ENCODE assay signal across 22 mouse cellular contexts in the genomic region with DNA sequence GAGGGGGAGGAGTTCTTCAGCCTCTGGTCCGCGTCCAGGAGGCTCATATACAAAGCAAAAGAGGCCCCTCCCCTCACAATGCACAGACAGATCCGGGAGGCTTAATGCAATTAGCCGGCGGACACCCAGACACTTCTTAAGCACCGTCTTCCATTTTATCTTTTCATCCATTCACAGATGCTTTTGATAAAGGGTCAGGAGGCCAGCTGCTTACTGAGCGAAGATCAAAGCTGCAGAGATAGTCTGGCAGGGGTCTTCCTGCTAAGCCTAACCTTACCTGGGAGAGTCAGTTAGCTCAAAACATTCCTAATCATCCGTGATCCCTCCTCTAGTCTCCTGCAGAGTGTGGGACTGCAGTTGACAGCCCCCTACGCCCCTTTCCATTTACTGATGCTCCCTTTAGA.
DNase-seq lines count a peak whose midpoint lies in the region; ATAC-seq and TF ChIP-seq lines count a peak whose summit lies in the region.
"Had no signal": no experiment of that assay in that cellular context is flagged by ENCODE, and none has a peak within 500 bp of the region (broad histone marks: within the 10 kb centered on the region; RNA-seq: fewer than 3 reads in every experiment).

No protein-coding gene starts in this region.

- no peak for TF ChIP-seq CTCF in lung, embryonic 14.5 days (IDR thresholded peaks at IDR 0.05; ENCODE audit: low read depth)
- TF ChIP-seq CTCF in intestine, postnatal 0 days (IDR thresholded peaks at IDR 0.05; ENCODE audit: low read depth): no peak

- no peaks in the 10 kb centered on the region for H3K27me3 ChIP-seq in lung, embryonic 14.5 days (ENCODE audit: insufficient read depth, low read length)
- no peaks in the 10 kb centered on the region for H3K27me3 ChIP-seq in midbrain, embryonic 12.5 days
- no peaks in the 10 kb centered on the region for H3K27me3 ChIP-seq in intestine, postnatal 0 days (replicated peaks; ENCODE audit: control insufficient read depth, insufficient read depth, low read length)
- no peaks in the 10 kb centered on the region for H3K27me3 ChIP-seq in liver, embryonic 12.5 days (replicated peaks)
- H3K27me3 ChIP-seq: hindbrain, embryonic 12.5 days had no signal

- H3K4me1 ChIP-seq in lung, embryonic 14.5 days (ENCODE audit: insufficient read depth): no peaks in the 10 kb centered on the region
- H3K4me1 ChIP-seq in midbrain, embryonic 12.5 days: peaks cover 33% of the 10 kb centered on the region
- H3K4me1 ChIP-seq in intestine, postnatal 0 days (replicated peaks; ENCODE audit: control insufficient read depth, insufficient read depth, low read length): no peaks in the 10 kb centered on the region
- no peaks in the 10 kb centered on the region for H3K4me1 ChIP-seq in liver, embryonic 12.5 days

- H3K4me2 ChIP-seq in lung, embryonic 14.5 days: no peak overlapping the region
- H3K4me2 ChIP-seq in midbrain, embryonic 12.5 days (replicated peaks): peak overlapping the region; percentile 26; the same call in 1 of the 2 replicates
- H3K4me2 ChIP-seq in intestine, postnatal 0 days (replicated peaks; ENCODE audit: low read depth): no peak overlapping the region
- H3K4me2 ChIP-seq in liver, embryonic 12.5 days: no peak overlapping the region
- H3K4me2 ChIP-seq: hindbrain, embryonic 12.5 days had no signal

- peak; percentile 33 for DNase-seq in embryo, embryonic 10 days (ENCODE audit: low spot score)
- DNase-seq in embryo, embryonic 11 days: no peak
- peak; percentile 6 for DNase-seq in lung, embryonic 14.5 days
- no peak for DNase-seq in lung, postnatal 14 days
- DNase-seq in gastrocnemius, postnatal 10 days: no peak
- DNase-seq: adrenal gland, postnatal 14 days; cerebellum, adult 11 months; cerebellum, postnatal 10 days; kidney, adult 8-10 months; kidney, postnatal 14 days; layer of hippocampus, postnatal 36 days; liver; liver, postnatal 0 days had no signal

- H3K9ac ChIP-seq in lung, embryonic 14.5 days: no peak overlapping the region
- no peak overlapping the region for H3K9ac ChIP-seq in midbrain, embryonic 12.5 days (replicated peaks)
- H3K9ac ChIP-seq in intestine, postnatal 0 days (ENCODE audit: low read depth, low read length): no peak overlapping the region
- no peak overlapping the region for H3K9ac ChIP-seq in liver, embryonic 12.5 days
- H3K9ac ChIP-seq: hindbrain, embryonic 12.5 days; liver, postnatal 0 days had no signal

- ATAC-seq in lung, embryonic 14.5 days (ENCODE audit: insufficient read depth): no peak
- peak; percentile 55 for ATAC-seq in midbrain, embryonic 12.5 days (ENCODE audit: low FRiP score, low read depth)
- no peak for ATAC-seq in intestine, postnatal 0 days
- no peak for ATAC-seq in liver, embryonic 12.5 days
- ATAC-seq: activated CD4-positive, CD25-positive, alpha-beta regulatory T cell, adult 4 months; inflammation-experienced regulatory T-cells, adult 6 months; liver, postnatal 0 days had no signal

- WGBS in lung, embryonic 14.5 days: 7% methylated on average over 9 of the region's 9 CpGs
- WGBS in midbrain, embryonic 12.5 days: 2% methylated on average over 9 of the region's 9 CpGs
- WGBS in intestine, postnatal 0 days: 29% methylated on average over 9 of the region's 9 CpGs
- 7% methylated on average over 9 of the region's 9 CpGs for WGBS in liver, embryonic 12.5 days (ENCODE audit: insufficient replicate concordance)

- no peaks in the 10 kb centered on the region for H3K9me3 ChIP-seq in lung, embryonic 14.5 days (ENCODE audit: low read depth, low read length)
- no peaks in the 10 kb centered on the region for H3K9me3 ChIP-seq in midbrain, embryonic 12.5 days
- no peaks in the 10 kb centered on the region for H3K9me3 ChIP-seq in intestine, postnatal 0 days (ENCODE audit: control insufficient read depth)
- no peaks in the 10 kb centered on the region for H3K9me3 ChIP-seq in liver, embryonic 12.5 days (replicated peaks)
- H3K9me3 ChIP-seq: heart, embryonic 10.5 days; hindbrain, embryonic 12.5 days had no signal

- H3K27ac ChIP-seq in lung, embryonic 14.5 days (ENCODE audit: low read depth): no peak overlapping the region
- H3K27ac ChIP-seq in midbrain, embryonic 12.5 days (replicated peaks): peak overlapping the region; percentile 35; the same call in 1 of the 2 replicates
- no peak overlapping the region for H3K27ac ChIP-seq in intestine, postnatal 0 days (ENCODE audit: low read depth, low read length)
- no peak overlapping the region for H3K27ac ChIP-seq in liver, embryonic 12.5 days
- H3K27ac ChIP-seq: heart, embryonic 10.5 days; hindbrain, embryonic 12.5 days; layer of hippocampus, adult 2 months had no signal

- H3K4me3 ChIP-seq in lung, embryonic 14.5 days (ENCODE audit: low read depth, low read length): no peak overlapping the region
- H3K4me3 ChIP-seq in midbrain, embryonic 12.5 days: no peak overlapping the region
- no peak overlapping the region for H3K4me3 ChIP-seq in intestine, postnatal 0 days (ENCODE audit: low read depth, low read length)
- no peak overlapping the region for H3K4me3 ChIP-seq in liver, embryonic 12.5 days
- H3K4me3 ChIP-seq: erythroblast, embryonic 14.5 days; heart, embryonic 10.5 days; hindbrain, embryonic 12.5 days; layer of hippocampus, adult 2 months had no signal

- H3K36me3 ChIP-seq in lung, embryonic 14.5 days (ENCODE audit: insufficient read depth): no peaks in the 10 kb centered on the region
- no peaks in the 10 kb centered on the region for H3K36me3 ChIP-seq in midbrain, embryonic 12.5 days
- H3K36me3 ChIP-seq in intestine, postnatal 0 days (ENCODE audit: control insufficient read depth, insufficient read depth): no peaks in the 10 kb centered on the region
- H3K36me3 ChIP-seq in liver, embryonic 12.5 days: no peaks in the 10 kb centered on the region
- H3K36me3 ChIP-seq: heart, embryonic 10.5 days; hindbrain, embryonic 12.5 days had no signal

Comparison
In these comparisons a context has a peak if more than half of its experiments do, and no peak if none do; other contexts are left out.
1. DNase-seq: peak in embryo, embryonic 10 days (single experiment) and lung, embryonic 14.5 days (single experiment); none in embryo, embryonic 11 days (single experiment), lung, postnatal 14 days (single experiment) and gastrocnemius, postnatal 10 days (single experiment).